Mouse (Mus musculus): ENCODE measurements around the gene Ccnd2. TPM values are rescaled to one million over a fixed set of nuclear protein-coding genes. Genes with fewer than 3 reads are reported as not detected.
A peak's percentile ranks its signal among the peaks of the same experiment; 100 is the strongest.

The Ccnd2 gene
- polyA plus RNA-seq, 1 experiment: 49.2 TPM

GRCm38 (mm10) chr6:127149303-127149943, 2.6 kb downstream of the Ccnd2 start:
- no peak for DNase-seq (ENCODE audit: extremely low spot score in 1 of 2, low spot score in 1 of 2)

- peak in 1 of 2 experiments; percentile 37 for DNase-seq (ENCODE audit: extremely low spot score in 1 of 2, low spot score in 1 of 2)
These were observed 3.3 kb downstream of the Ccnd2 start for GRCm38 (mm10) chr6:127148526-127149302.

DNA sequence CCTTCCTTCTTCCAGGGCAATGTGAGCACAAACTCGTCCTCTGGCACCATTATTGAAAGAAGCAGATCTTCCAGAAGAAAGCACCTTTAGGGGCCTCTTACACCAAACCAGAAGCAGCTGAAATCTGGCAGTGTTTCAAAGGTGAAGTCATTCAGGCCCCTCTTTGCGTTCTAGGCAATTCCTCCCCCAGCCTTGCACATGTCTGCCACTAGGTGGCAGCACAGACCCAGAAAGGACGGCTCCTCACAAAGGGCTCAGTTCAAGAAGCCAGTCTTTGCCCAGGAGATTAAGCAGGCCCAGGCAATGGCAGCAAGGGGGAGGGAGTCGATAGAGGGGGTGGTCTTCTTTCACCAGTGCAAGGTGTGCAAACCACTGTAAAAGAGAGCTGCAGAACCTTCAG, 4.3 kb downstream of the Ccnd2 start:
- DNase-seq (ENCODE audit: extremely low spot score in 1 of 2, low spot score in 1 of 2): peak; percentile 60 to 91

DNA sequence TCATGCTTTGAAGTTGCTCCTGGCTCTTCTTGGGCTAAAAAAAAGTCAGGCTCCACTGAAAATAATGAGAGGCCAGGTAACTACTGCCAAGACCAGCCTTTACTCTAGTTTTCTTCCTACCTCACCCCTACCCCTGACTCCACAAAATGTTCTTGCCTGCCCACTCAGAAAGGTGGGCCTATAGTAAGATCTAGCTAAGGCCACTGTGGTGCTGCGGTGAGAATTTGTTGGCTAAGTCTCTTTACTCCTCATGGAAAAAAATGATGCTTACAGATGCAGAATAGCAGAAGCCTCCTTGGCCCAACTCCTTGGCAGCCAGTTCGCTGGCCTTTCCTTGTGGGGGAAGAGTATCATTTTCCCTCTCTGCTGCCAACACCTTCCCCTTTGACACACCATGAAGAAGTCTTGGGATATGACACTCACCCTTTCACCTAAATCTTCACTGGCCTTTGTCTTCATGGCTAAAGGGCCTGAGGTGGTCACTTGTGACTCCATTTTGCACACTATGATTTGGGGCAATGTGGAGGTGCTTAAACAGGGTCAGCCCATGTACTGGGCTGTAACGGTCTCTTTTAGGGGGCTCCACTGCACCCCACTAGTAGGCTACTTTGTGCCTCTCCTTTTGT, 5.6 kb downstream of the Ccnd2 start:
- DNase-seq (ENCODE audit: extremely low spot score in 1 of 2, low spot score in 1 of 2): no peak

- no peak for DNase-seq (ENCODE audit: extremely low spot score in 1 of 2, low spot score in 1 of 2)
These were observed 6.4 kb downstream of the Ccnd2 start for GRCm38 (mm10) chr6:127145464-127146190.

DNA sequence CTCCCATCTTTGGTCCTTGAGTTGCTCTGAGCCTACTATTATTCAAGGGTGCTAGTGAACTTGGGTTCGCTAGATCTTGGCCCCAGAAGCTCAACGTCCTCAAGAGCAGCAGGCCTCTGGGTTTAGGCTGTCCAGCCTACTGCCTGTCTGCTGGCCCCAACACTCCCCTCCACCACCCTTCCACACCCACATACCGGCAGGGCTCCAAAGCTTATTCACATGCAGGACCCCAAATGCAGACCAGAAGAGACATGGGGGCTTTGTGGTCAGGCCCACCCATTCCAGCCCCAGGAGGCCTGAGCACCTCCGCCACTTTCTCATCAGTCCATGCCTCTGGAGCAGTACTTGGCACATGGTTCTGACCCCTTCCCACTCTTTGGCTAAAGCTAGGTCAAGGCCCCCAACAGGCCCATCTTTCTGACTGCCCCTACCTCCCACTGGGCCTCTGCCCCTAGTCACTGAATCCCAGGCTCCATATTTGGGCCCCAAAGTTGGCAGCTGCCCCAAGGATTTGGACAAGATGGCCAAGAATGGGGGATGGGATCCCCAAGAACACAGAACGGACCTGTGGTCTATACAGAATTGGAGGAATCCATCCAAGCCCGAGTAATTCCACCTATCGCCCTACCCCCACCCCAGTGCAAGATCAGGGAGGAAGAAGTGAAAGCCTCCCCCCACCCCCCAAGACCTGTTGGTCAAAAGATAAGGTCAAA, 8.3 kb downstream of the Ccnd2 start:
- DNase-seq (ENCODE audit: extremely low spot score in 1 of 2, low spot score in 1 of 2): no peak

- DNase-seq (ENCODE audit: extremely low spot score in 1 of 2, low spot score in 1 of 2): no peak
These were observed 8.9 kb downstream of the Ccnd2 start for GRCm38 (mm10) chr6:127143124-127143520.

GRCm38 (mm10) chr6:127142154-127143123, 9.6 kb downstream of the Ccnd2 start:
- DNase-seq (ENCODE audit: extremely low spot score in 1 of 2, low spot score in 1 of 2): peak; percentile 28 to 68

- peak in 1 of 2 experiments; percentile 23 for DNase-seq (ENCODE audit: extremely low spot score in 1 of 2, low spot score in 1 of 2)
These were observed 13.0 kb downstream of the Ccnd2 start for GRCm38 (mm10) chr6:127138962-127139361.

GRCm38 (mm10) chr6:127133433-127134245, 18.4 kb downstream of the Ccnd2 start:
- no peak for DNase-seq (ENCODE audit: extremely low spot score in 1 of 2, low spot score in 1 of 2)

DNA sequence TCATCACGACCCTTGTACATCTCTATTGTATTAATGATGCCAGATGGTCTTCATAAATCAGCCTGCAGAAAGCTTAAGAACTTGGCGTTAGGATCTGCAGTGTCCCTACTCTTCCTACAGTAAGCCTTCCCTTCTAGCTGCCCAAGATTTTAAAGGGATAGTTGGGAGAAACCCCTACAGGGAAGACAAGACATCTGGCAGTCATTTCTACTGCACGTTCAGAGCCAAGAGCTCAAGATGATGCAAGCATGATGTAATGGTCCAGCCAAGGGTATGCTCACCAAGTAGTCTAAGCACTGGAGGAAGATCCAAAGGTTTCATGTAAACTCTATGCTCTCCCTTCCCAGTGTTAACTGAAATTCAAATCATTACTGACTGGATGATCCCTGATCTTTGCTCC, 19.3 kb downstream of the Ccnd2 start:
- no peak for DNase-seq (ENCODE audit: extremely low spot score in 1 of 2, low spot score in 1 of 2)

DNA sequence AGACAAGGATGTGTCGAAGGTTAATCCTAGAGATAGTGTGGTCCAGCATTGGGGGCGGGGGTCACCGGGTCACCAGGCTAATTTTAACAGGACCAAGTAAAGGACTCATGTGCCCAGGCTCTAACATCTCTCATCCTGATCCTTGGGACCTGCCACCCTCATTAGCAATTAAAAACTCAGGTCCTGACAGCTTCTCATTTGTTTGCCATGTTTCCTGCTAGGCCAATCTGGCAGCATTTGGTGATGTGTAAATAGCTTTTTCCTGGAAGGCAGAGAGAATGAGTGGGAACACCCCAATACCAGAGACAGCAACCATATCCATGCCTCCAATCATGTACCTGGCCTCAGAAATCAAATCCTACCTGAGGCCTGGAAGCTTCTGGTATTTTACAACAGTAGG, 20.0 kb downstream of the Ccnd2 start:
- no peak for DNase-seq (ENCODE audit: extremely low spot score in 1 of 2, low spot score in 1 of 2)

- no peak for DNase-seq (ENCODE audit: extremely low spot score in 1 of 2, low spot score in 1 of 2)
These were observed 21.6 kb downstream of the Ccnd2 start for GRCm38 (mm10) chr6:127130377-127130776.

DNA sequence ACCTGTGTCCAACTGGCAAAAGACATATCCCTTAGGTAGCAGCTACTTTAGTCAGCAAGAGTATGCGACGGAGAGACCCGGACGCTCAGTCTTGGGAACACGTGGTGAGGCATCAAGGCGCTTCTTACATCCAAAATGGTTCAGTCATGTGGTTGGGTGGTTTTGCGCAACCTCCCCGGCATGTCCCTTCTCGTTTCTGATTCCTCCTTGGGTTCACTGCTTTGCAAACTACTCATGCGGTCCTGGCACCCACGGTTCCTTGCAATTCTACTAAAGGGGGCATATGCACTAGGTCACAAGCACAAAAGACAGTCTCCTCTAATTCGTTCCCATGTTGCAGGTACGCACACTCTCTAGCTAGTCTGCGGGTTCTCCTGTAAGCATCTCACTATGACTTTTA, 22.3 kb downstream of the Ccnd2 start:
- DNase-seq (ENCODE audit: extremely low spot score in 1 of 2, low spot score in 1 of 2): no peak

DNA sequence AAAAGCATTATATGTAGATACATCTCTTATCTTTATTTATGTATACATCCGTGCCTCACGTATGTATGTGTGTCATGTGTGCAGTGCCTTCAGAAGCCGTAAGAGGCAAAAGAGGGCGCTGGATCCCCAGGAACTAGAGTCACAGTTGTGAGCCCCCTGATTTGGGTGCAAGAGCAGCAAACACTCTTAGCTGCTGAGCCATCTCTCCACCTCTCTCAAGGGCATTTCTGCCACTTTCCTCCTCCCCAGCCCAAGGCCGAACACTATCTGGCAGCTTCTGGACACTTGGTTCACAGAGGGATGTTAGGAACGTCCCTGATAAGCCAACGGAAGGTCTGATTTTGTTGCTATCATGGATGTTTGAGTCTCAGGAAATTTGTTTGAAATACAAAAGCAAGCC, 28.5 kb downstream of the Ccnd2 start:
- no peak for DNase-seq (ENCODE audit: extremely low spot score in 1 of 2, low spot score in 1 of 2)

DNA sequence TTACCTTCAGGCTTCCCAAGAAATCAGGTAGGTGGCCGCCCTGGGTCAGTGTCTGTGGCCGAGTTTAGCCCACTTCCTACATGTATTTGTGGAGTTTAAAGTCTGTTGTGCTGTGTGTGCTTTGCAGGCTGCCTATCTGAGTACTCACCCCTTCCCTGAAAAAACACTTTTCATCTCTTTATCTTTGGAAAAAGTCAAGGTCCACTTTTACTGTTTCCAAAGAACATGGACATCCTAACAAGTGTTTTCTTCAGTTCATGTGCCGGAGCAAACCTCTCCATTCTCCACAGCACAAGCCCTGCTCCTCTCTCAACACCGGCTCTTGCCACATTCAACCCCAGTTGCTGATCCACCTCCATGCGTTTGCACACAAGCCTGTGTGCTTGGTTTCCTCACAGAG, 29.0 kb downstream of the Ccnd2 start:
- DNase-seq (ENCODE audit: extremely low spot score in 1 of 2, low spot score in 1 of 2): no peak

DNA sequence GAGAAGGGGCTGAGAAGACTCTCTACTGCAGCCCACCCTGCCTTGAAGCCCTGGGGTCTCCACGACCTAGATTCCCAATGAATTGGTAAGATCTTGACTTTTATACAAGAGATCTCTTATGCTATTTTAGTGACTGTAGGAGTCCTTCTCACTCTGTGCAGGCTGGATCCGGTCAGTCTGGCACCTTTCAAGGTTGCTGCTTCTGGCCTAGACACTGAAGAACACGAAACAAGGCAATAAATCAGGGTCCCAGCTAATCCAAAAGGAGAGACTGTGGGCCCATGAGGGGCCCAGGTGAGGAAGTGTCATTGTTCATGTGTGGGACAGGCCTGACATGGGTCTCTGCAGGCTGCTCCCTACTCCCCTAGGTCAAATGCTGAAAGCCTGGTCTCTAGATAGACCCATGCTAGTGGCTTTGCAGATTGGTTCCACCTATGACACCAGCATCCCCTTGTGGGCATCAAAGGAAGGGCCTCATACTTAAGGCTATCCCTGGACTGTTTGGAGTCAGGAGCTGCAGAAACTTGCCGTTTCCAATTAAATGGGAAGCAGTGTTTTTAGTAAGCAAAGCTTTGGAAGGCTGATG, 29.7 kb downstream of the Ccnd2 start:
- DNase-seq (ENCODE audit: extremely low spot score in 1 of 2, low spot score in 1 of 2): no peak

Data from frontal cortex, adult 2 months (tissue).